Mouse (Mus musculus) heart, postnatal 10 days (tissue): ENCODE measurements around the gene Eri2. TPM values are rescaled to one million over a fixed set of nuclear protein-coding genes. Genes with fewer than 3 reads are reported as not detected.

Source experiments
- DNase-seq, 2 experiments: peaks; one replicate each; pipeline ENCODE4 v3.0.0; 2021
- intact Hi-C: fragments of 180-260 bp; cut with DNase I; formaldehyde crosslinking; loops from one replicate; pipeline ENCODE4 v1.15.1; 2025
- total RNA-seq, 2 experiments: library from RNA; stranded (reverse); gene quantifications; 2 replicates each; pipeline ENCODE4 v1.2.3; 2021

The Eri2 gene
- total RNA-seq = 1 to 10 TPM; 3.8 to 4.8 TPM

DNA sequence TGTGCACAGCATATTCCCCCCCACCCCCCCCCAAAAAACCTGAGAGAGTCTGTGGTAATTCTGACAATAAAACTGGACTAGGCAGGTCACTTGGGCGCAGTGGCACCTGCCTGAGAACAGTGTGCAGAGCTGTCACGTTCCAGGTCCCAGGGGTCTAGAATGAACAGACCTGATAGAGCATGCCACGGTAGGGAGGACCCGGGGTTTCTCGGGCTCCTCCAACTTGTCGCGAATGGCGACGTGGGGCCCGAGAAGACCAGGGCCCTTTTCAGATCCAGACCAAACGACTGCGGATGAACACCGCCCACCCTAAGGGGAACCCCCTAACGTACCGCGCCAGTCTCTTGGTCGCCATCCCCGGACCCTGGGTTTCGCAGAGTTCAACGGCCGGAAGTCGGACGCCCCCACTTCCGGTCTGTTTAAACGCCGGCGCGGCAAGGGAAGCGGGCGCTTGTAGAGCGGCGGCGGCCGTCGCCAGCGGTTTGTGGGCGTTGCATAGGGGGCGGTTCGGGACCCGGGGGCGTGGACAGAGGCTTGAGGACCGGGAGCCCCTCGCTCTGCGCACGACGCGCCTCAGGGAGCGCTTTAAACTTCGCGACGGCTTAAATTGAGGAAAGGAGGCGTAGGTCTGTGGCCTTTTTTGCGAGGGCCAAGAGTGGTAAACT, at the start of gene Eri2, which contains the start of gene Rexo5:
Gene Eri2 (minus strand): TSS at position 473 of the 665 bp plus-strand sequence.
Gene Rexo5 (plus strand): TSS at position 421 of the 665 bp plus-strand sequence.
- intact Hi-C loops = loop anchor here (5.0 kb wide), 2 partner anchors 71 to 99 kb away; partner anchors contain the start of gene Thumpd1
- peak; percentile 90 to 92 for DNase-seq

DNA sequence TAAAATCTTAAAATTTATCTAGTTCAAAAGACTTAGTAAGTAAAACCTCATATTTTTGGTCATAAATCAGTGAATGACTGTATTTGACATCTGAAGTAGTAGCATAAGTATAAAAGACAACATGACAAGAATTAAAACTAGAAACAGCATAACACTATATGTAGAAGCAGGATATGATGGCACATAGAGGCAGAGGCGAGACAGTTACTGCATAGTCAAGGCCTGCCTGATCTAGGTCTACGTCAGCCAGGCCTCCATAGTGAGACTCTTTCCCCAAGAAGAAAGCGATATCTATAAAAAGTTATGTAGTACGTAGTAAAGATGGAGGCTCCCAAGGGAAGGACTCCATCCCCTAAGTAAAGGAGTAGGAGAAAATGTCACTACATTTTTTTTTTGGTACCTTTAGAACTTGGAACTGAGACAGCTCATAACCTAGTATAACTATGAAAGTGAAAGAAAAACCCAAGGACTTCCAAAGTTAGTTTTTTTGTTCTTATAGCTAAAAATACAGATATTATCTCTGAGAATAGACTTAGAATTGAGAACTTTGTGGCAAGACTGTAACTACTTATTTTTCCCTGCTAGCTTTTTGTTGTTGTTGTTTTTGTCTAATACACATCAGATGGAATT, 48.1 kb upstream of the Eri2 start:
- intact Hi-C loops = no loop called here
- DNase-seq = no peak

DNA sequence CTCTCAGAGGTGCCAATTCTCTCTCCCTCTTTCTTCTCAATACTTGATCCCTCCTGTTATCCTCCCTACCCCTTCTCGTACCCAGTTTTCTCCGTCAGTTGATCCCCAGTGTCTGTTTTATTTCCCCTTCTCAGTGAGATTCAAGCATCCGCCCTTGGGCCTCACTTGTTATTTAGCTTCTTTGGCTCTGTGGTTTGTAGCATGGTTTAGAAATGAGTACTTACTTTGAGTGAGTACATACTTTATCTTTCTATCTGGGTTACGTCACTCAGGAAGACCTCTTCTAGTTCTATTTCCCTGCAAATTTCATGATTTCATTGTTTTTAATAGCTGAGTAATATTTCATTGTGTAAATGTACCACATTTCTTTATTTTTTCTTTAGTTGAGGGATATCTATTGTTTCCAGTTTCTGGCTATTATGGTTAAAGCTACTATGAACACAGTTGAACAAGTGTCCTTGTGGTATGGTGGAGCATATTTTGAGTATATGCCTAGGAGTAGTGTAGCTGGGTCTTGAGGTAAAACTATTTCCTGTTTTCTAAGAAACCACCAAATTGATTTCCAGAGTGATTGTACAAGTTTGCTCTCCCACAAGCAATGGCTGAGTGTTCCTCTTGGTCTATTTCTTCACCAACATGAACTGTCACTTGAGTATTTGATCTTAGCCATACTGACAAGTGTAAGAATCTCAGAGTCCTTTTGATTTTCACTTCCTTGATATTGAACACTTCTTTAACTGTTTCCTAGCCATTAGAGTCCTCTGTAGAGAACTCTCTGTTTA, 42.3 kb upstream of the Eri2 start:
- DNase-seq = no peak
- intact Hi-C loops = no loop called here

DNA sequence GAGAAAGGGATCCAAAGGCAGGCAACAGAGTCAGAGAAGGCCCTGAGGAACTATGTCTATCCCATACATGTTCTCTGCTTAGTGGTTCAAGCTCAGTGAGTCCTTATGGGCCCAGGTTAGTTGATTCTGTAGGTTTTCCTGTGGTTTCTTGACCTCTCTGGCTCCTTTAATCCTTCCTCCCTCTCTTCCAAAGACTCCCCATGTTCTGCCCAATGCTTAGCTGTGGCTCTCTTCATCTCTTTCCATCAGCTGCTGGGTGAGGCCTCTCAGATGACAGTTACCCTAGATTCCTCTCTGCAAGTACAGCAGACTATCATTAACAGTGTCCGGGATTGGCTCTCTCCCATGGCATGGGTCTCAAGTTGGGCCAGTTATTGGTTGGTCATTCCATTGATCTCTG, 41.5 kb upstream of the Eri2 start:
- intact Hi-C loops = no loop called here
- no peak for DNase-seq

DNA sequence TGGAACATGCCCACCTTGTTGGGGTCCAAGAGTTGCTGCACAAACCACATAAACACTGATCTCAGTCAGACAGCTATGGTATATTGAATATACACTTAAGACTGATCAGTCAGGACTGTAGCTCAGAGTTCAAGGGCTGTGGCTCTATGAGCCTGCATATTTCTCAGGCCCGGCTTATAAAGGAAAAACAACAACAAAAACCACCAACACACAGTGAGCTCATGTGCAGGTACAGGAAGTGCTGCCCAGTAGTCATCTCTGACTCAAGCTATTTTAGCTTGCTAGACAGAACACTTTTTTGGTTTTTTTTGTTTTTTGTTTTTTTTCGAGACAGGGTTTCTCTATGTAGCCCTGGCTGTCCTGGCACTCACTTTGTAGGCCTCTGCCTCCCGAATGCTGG, 14.9 kb upstream of the Eri2 start:
- no peak for DNase-seq
- intact Hi-C loops = no loop called here

DNA sequence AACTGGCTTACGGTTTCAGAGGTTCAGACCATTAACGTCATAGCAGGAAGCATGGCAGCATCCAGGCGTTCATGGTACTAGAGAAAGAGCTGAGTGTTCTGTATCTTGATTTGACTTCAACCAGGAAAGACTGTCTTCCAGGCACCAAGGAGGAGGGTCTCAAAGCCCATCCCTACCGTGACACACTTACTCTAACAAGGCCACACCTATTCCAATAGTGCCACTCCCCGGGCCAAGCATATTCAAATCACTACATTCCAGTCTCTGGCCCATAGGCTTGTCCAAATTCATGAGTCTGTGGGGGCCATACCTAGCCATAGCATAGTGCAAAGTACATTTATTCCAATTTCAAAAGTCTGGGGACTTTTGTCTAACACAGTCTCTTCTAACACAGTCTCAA, 13.5 kb upstream of the Eri2 start:
- intact Hi-C loops = no loop called here
- DNase-seq = no peak

DNA sequence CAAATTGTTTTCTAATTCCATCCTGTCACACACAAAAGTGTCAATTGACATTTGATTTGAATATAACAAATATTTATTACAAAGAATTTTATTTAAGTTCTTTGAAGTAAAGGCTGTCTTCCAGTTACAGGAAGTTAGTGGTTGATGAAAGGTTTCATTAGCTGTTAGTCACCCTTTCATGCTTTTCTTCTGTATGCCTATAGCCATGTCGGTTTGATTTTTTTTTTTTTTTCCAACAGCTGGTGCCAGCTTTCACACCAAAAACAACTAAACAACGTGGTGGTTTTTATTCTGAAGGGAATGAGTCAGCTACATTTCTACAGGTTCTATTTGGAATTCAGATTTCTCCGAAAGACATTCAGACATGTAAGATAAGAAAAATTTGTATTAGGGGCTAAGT, 7.1 kb upstream of the Eri2 start:
- intact Hi-C loops = loop anchor here (5.0 kb wide), 1 partner anchor 129 kb away; no protein-coding TSS in a partner anchor
- DNase-seq = no peak

DNA sequence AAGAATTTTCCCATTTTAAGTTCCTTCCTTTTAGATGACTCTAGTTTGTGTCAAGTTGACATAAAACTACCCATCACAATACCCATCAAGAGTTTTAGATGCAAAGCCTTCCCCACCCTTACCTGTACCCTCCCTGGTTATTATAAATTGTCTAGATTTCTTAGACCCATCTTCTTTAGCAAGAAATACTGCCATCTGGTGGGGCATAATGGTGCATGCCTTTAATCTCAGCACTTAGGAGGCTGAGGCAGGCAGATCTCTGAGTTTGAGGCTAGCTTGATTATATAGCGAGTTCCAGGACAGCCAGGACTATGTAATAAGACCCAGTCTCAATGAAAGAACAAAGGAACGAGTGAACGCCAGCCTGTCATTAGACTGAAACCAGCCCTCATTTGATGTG, 6.6 kb upstream of the Eri2 start:
- no peak for DNase-seq
- intact Hi-C loops = loop anchor here (5.0 kb wide), 1 partner anchor 128 kb away; no protein-coding TSS in a partner anchor

DNA sequence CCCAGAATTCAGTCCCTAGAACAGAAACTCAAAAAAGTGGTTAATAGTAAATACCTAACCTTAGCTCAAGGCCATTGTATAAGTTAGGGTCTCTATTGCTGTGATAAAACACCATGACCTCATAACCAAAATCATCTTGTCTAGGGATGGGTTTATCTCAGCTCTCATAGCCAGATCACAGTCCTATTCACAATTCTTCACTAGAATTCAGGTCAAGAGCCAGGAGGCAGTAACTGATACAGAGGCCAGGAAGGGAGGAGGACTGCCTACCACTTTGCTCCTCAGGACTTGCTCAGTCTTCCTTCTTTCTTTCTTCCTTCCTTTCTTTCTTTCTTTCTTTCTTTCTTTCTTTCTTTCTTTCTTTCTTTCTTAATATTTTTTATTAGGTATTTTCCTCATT, 1.5 kb upstream of the Eri2 start:
- DNase-seq = no peak
- intact Hi-C loops = no loop called here

DNA sequence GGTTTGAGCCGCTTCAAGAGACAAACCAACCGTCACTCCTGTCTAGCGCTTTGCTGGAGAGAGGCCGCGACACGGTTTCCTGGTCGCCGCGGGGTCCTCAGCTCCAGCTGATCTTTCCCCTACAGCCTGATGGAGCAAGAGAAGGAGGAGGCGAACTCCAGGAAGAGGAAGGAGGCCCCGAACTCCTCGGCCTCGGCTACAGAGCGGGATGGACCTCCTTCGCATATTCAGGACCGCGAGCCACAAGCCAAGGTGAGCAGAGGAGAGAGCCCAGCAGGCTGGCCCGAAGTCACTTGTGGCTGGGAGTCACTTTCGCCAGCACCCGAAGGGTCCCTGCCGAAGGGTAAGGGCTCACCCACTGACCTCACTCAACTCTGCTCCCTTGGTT, 387 bp upstream of the Eri2 start:
- DNase-seq = no peak
- intact Hi-C loops = loop anchor here (5.0 kb wide), 2 partner anchors 72 to 98 kb away; partner anchors contain the start of gene Thumpd1

DNA sequence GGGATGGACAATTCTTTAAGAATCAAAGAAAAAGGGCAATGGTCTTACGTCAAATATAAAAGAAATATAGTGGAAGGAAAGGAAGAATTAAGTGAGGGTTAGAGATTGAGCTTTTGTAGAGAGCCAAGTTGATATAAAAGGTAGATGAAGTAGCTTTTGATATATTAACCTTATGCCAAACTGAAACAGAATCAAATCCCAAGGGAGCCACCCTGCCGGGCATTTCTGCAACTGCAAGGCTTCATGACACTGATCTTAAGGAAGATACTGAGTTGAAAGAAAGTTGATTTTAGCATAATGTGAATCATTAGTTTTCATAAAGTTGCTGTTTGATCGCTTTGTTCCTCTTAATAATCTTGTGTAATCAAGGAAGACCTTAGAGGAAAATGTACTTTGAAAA, 4.8 kb downstream of the Eri2 start:
- intact Hi-C loops = no loop called here
- no peak for DNase-seq

DNA sequence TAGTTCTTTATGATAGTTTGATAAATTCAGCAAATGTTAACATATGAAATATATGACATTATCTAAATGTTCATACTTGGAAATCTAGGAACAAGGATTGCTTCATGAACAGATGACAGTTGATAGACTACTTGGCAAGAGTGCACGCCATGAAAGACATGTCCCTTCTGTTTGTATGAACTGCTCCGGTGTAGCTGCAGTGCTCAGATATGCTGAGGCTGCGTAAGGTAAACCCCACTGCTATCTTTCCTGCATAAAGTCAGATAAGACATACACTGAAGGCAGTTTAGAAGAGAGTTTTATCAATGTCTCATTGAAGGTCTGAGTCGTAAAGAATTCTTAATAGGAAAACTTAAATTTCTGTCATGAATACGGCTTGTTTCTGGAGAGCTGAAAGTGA, 8.9 kb downstream of the Eri2 start:
- no peak for DNase-seq
- intact Hi-C loops = no loop called here

DNA sequence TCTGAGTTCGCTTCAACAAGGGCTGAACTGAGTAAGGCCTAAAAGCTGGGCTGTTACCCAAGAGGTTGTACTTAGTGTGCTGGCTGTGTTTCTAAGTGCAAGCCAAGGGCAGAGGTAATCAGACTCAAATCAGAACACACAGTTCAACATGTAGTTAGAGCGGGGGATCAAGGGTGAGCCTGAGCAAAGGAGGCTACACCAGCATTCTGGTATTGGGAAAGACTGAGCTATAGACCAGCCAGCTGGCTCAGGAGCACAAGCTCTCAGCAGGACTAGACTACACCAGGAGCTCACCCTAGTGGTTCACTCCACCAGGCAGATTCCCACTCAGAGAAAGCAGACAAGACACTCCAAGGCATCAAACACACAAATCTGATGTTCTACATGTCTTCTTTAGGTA, 10.4 kb downstream of the Eri2 start:
- intact Hi-C loops = no loop called here
- DNase-seq = no peak

DNA sequence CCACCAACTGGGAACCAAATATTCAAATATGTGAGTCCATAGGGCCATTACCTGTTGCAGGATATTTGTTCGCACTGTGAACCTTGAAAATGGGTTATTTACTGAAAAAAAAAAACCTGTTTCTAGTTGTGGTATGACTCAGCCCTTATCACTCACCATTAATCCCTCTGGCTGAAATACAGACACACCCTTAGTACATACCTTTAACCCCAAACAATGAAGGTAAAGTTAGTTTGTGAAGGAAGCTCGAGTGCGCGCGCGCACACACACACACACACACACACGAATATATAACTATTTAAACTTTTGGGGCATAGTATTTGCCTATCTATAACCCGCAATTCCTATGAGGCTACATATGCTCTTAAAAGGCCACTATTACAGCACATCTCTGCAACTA, 24.0 kb downstream of the Eri2 start:
- DNase-seq = no peak
- intact Hi-C loops = no loop called here

DNA sequence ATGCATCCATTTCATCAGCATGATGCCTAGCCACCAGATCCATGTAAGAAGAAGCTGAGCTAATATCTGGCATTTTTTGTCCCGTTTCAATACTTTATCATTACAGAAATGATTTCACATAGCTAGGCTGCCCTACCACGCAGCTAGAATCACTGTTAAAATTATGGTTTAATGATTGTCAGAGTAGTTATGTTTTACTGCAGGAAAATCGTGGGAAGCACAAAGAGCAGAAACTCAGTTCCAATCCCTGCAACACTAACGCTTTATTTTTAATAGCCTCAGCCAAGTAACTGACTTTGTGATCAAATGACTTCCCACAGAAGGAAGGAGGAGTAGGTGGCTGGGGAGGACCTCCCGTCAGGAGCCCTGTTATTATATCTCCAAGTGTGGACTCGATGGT, 26.9 kb downstream of the Eri2 start:
- intact Hi-C loops = no loop called here

DNA sequence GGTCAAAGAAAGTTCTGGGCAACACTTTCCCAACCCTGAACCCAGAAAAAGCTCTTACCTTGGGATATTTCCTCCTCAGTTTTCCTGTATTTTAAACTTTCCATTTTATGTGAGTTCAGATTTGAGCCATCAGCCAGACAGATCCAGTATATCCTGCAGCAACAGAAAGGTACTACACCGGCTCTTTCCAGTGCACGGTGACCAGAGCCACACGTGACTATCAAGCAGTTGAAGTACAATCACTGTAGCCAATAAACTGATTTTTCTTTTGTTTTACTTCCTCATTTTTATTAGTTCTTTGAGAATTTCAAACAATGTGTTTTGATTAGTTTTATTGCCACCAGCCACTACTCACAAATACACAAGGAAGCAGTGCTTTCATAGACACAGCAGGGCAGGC, 29.5 kb downstream of the Eri2 start:
- DNase-seq = no peak
- intact Hi-C loops = no loop called here

More for the DNA sequence above, 26.9 kb downstream of the Eri2 start:
- DNase-seq = no peak

DNA sequence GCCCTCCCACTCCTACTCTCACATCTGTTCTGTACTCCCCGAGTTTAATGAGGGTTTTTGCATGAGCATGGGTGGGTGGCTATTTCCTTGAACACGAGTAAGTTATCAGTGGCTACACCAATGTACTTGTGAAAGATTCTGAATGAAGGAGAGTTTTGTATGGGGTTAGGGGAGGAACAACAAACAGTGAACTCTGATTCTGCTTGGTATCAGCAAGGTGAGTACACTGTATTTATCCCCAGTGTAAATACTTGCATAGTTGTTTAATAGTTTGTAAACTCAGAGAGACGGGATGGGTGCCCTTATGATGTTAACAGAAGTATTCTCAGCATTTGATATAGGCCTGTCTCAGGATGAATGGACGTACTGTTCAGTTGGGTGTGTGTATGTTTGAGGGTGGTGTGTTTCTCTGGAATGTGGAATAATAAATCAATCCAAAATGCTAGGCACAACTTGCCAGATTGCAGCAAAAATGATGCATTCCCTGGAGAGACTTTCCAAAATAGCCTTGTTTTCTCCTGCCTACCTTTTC, 31.6 kb downstream of the Eri2 start:
- DNase-seq = no peak
- intact Hi-C loops = no loop called here

DNA sequence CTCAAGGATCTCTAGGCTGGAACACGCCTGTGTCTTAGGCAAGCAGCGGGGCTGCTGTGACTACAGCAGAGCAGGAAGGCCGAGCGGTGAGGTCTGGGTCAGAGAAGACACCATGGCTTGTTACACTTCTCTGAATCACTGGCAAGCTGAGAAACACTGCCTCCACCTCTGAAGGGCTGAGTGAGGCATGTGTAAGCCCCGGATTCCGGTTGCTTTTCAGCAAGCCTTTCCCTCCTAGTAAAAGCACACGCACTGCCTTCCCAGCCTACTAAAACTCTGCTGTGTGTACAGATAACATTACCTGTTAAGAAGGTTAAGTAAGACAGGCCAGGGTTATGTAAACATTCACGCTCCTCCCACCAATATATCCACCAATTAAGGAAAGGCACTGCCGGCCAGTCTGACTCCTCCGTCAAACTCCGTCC, 33.3 kb downstream of the Eri2 start, which contains the start of gene Acsm3:
Gene Acsm3 (plus strand): TSS at position 397 of the 425 bp plus-strand sequence.
- intact Hi-C loops = no loop called here
- no peak for DNase-seq

DNA sequence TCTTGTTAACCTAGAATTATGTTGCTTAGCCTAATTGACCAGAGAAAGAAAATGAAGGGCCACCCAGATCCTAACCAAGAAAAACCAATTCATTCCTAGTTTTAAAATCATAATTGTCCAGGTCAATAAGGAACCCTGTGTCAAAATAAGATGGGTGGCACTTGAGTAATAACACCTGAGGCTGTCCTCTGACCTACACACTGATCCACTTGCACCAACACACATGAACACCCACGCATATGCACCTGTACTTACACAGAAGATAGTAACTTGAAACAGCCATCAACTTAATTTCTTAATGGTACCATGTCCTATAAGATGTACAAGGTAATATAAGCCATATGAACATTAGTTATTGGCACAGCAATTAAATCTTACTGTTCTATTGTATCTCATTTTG, 40.2 kb downstream of the Eri2 start:
- intact Hi-C loops = no loop called here
- DNase-seq = no peak

DNA sequence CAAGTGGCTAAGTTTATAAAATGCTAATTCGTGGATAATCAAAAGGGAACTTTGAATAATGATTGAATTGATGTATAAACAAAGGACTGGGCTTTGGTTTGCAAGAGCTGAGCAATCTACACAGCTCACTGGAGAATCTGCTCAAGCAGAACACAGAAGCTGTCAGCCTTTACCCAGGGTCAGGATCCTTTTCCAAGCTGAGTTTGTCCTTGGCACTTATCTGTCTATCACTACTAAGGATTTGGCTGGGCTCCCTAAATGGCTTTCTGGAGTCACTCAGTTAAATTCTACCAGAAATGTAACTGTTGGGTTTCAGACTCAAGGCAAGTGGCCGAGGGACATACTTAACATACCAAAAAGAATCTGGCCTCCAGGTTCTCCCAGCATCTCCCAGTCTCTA, 43.9 kb downstream of the Eri2 start:
- intact Hi-C loops = no loop called here
- DNase-seq = no peak

DNA sequence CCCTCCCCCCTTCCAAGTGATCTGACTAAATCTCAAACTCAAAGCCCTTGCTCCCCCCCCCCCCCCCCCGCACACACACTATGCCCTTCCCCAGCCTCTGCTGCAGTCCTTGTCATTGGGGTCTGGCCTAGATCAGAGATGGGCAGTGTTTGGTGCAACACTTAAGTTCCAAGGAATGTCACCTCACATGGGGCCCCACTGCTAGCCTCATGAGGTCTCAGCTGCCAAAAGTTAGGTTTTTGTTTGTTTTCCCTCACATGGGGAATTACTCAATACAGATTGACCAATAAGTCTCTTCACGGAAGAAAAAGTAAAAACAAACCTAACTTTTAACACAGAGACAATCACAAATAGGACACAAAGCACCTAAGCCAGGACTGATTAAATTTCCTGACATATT, 45.1 kb downstream of the Eri2 start:
- DNase-seq = no peak

More for the DNA sequence above, 45.1 kb downstream of the Eri2 start:
- intact Hi-C loops = no loop called here
